Mouse (Mus musculus) MEL (cell line): ENCODE results near the gene Dnajc4. TPM values are rescaled to one million over a fixed set of nuclear protein-coding genes. Genes with fewer than 3 reads are reported as not detected.

ENCODE experiments used
- DNase-seq: peaks from one replicate; pipeline ENCODE4 v3.0.0; 2011; ENCODE audit warnings: low read depth, low spot score
- H3K27ac ChIP-seq: 2 replicates; pipeline ENCODE4 v1.5.1; 2012; ENCODE audit warnings: low read depth, mild to moderate bottlenecking, control low read depth, low read length, moderate library complexity; ENCODE audit not compliant: control insufficient read depth
- H3K27me3 ChIP-seq, 2 experiments: fragments of 150-350 bp in 1 of 2; sonication (generic) in 1 of 2; 2 replicates each; pipeline ENCODE4 v1.6.1; 2012; ENCODE audit warnings: low read length in 2 of 2, mild to moderate bottlenecking in 2 of 2, improper control_type of control experiment in 1 of 2, moderate library complexity in 1 of 2; ENCODE audit not compliant: insufficient read depth in 2 of 2, control insufficient read depth in 1 of 2
- H3K36me3 ChIP-seq, 2 experiments: 2 replicates each; pipeline ENCODE4 v1.6.1; 2012 to 2014; ENCODE audit warnings: low read length in 2 of 2, improper control_type of control experiment in 1 of 2, inconsistent platforms in 1 of 2, mild to moderate bottlenecking in 1 of 2; ENCODE audit not compliant: insufficient read depth in 2 of 2, control insufficient read depth in 1 of 2
- H3K4me1 ChIP-seq, 2 experiments: fragments of 150-350 bp in 1 of 2; sonication (generic) in 1 of 2; 2 replicates each; pipeline ENCODE4 v1.6.1; 2012; ENCODE audit warnings: low read length in 2 of 2, improper control_type of control experiment in 1 of 2, mild to moderate bottlenecking in 1 of 2; ENCODE audit not compliant: insufficient read depth in 2 of 2, control insufficient read depth in 1 of 2
- H3K4me3 ChIP-seq, 2 experiments: fragments of 150-350 bp in 1 of 2; sonication (generic) in 1 of 2; 2 replicates each; pipeline ENCODE4 v1.5.1; 2012; ENCODE audit warnings: low read depth in 2 of 2, low read length in 2 of 2, mild to moderate bottlenecking in 2 of 2, moderate library complexity in 2 of 2, control low read depth in 1 of 2, improper control_type of control experiment in 1 of 2; ENCODE audit not compliant: control insufficient read depth in 1 of 2, insufficient read depth in 1 of 2
- H3K79me2 ChIP-seq: 2 replicates; pipeline ENCODE4 v1.6.1; 2012; ENCODE audit warnings: mild to moderate bottlenecking, low read length, moderate library complexity; ENCODE audit not compliant: control insufficient read depth, poor library complexity, insufficient read depth
- H3K9ac ChIP-seq: 2 replicates; pipeline ENCODE4 v1.6.1; 2012; ENCODE audit warnings: low read depth, mild to moderate bottlenecking, control low read depth, low read length, moderate library complexity; ENCODE audit not compliant: control insufficient read depth, poor library complexity, severe bottlenecking
- H3K9me3 ChIP-seq: fragments of 150-350 bp; sonication (generic); replicated peaks from 2 replicates; pipeline ENCODE4 v1.6.1; 2012; ENCODE audit warnings: mild to moderate bottlenecking, low read length, improper control_type of control experiment, moderate library complexity; ENCODE audit not compliant: insufficient read depth
- CHD1 ChIP-seq: IDR thresholded peaks from 2 replicates; pipeline ENCODE4 v1.6.1; 2012; ENCODE audit warnings: low read depth, mild to moderate bottlenecking, inconsistent platforms, low read length, improper control_type of control experiment
- CHD2 ChIP-seq: IDR thresholded peaks from 2 replicates; pipeline ENCODE4 v1.6.1; 2011; ENCODE audit warnings: low read length, improper control_type of control experiment
- CTCF ChIP-seq, 3 experiments: IDR thresholded peaks in 2 of 3; conservative IDR thresholded peaks in 1 of 3; 2 replicates each; pipeline ENCODE4 v1.5.1; 2011 to 2012; ENCODE audit warnings: low read length in 3 of 3, low read depth in 2 of 3, mild to moderate bottlenecking in 2 of 3, improper control_type of control experiment in 1 of 3, inconsistent platforms in 1 of 3, mixed read lengths in 1 of 3, moderate library complexity in 1 of 3; ENCODE audit not compliant: control insufficient read depth in 1 of 3, insufficient read depth in 1 of 3, poor library complexity in 1 of 3, severe bottlenecking in 1 of 3
- ETS1 ChIP-seq: IDR thresholded peaks from 2 replicates; pipeline ENCODE4 v1.6.1; 2012; ENCODE audit warnings: low read depth, mild to moderate bottlenecking, inconsistent platforms, low read length, improper control_type of control experiment, moderate library complexity
- HCFC1 ChIP-seq: IDR thresholded peaks from 2 replicates; pipeline ENCODE4 v1.6.1; 2012; ENCODE audit warnings: low read depth, mild to moderate bottlenecking, inconsistent platforms, low read length, improper control_type of control experiment, moderate library complexity
- KAT2A ChIP-seq: conservative IDR thresholded peaks from 2 replicates; pipeline ENCODE4 v1.6.1; 2012; ENCODE audit warnings: low read depth, low read length, improper control_type of control experiment, inconsistent platforms
- MAFK ChIP-seq: IDR thresholded peaks from 2 replicates; pipeline ENCODE4 v1.6.1; 2011; ENCODE audit warnings: low read depth, mild to moderate bottlenecking, low read length, improper control_type of control experiment, borderline replicate concordance
- MAX ChIP-seq: IDR thresholded peaks from 2 replicates; pipeline ENCODE4 v1.6.1; 2011; ENCODE audit warnings: low read length, improper control_type of control experiment
- MAZ ChIP-seq: IDR thresholded peaks from 2 replicates; pipeline ENCODE4 v1.6.1; 2012; ENCODE audit warnings: low read depth, mild to moderate bottlenecking, inconsistent platforms, low read length, improper control_type of control experiment
- MEF2A ChIP-seq: IDR thresholded peaks from 2 replicates; pipeline ENCODE4 v1.6.1; 2014; ENCODE audit warnings: low read depth, mild to moderate bottlenecking, inconsistent platforms, low read length, improper control_type of control experiment; ENCODE audit not compliant: poor library complexity, insufficient replicate concordance, severe bottlenecking; ENCODE audit errors: extremely low read depth
- MXI1 ChIP-seq: IDR thresholded peaks from 2 replicates; pipeline ENCODE4 v1.6.1; 2011; ENCODE audit warnings: mild to moderate bottlenecking, low read depth, low read length, improper control_type of control experiment
- MYC ChIP-seq: IDR thresholded peaks from 2 replicates; pipeline ENCODE4 v1.6.1; 2011; ENCODE audit warnings: low read depth, mild to moderate bottlenecking, low read length, improper control_type of control experiment, moderate library complexity
- NELFE ChIP-seq: IDR thresholded peaks from 2 replicates; pipeline ENCODE4 v1.6.1; 2011; ENCODE audit warnings: low read depth, low read length, improper control_type of control experiment
- NRF1 ChIP-seq: IDR thresholded peaks from 2 replicates; pipeline ENCODE4 v1.6.1; 2014; ENCODE audit warnings: low read depth, mild to moderate bottlenecking, inconsistent platforms, low read length, improper control_type of control experiment, moderate library complexity; ENCODE audit not compliant: poor library complexity, insufficient read depth, severe bottlenecking
- POLR2A ChIP-seq, 2 experiments: IDR thresholded peaks; 2 replicates each; pipeline ENCODE4 v1.6.1; 2011 to 2012; ENCODE audit warnings: low read length in 2 of 2, mild to moderate bottlenecking in 2 of 2, control low read depth in 1 of 2, improper control_type of control experiment in 1 of 2, low read depth in 1 of 2, moderate library complexity in 1 of 2; ENCODE audit not compliant: control insufficient read depth in 1 of 2, insufficient read depth in 1 of 2, poor library complexity in 1 of 2
- RCOR1 ChIP-seq: IDR thresholded peaks from 2 replicates; pipeline ENCODE4 v1.6.1; 2012; ENCODE audit warnings: low read depth, mild to moderate bottlenecking, inconsistent platforms, low read length, improper control_type of control experiment
- SIN3A ChIP-seq: IDR thresholded peaks from 2 replicates; pipeline ENCODE4 v1.6.1; 2012; ENCODE audit warnings: low read length, improper control_type of control experiment, inconsistent platforms
- TBP ChIP-seq: IDR thresholded peaks from 2 replicates; pipeline ENCODE4 v1.8.0; 2011; ENCODE audit warnings: low read depth, low read length, improper control_type of control experiment
- USF2 ChIP-seq, 2 experiments: IDR thresholded peaks; 2 replicates each; pipeline ENCODE4 v1.6.1; 2011 to 2012; ENCODE audit warnings: improper control_type of control experiment in 2 of 2, low read length in 2 of 2, borderline replicate concordance in 1 of 2, inconsistent platforms in 1 of 2, low read depth in 1 of 2, mild to moderate bottlenecking in 1 of 2; ENCODE audit not compliant: insufficient read depth in 1 of 2
- ZC3H11A ChIP-seq: IDR thresholded peaks from 2 replicates; pipeline ENCODE4 v1.6.1; 2012; ENCODE audit warnings: low read depth, mild to moderate bottlenecking, inconsistent platforms, low read length, improper control_type of control experiment
- ZKSCAN1 ChIP-seq: IDR thresholded peaks from 2 replicates; pipeline ENCODE4 v1.6.1; 2012; ENCODE audit warnings: low read depth, mild to moderate bottlenecking, inconsistent platforms, low read length, improper control_type of control experiment, moderate library complexity
- ZMIZ1 ChIP-seq: IDR thresholded peaks from 2 replicates; pipeline ENCODE4 v1.6.1; 2012; ENCODE audit warnings: low read depth, mild to moderate bottlenecking, inconsistent platforms, low read length, improper control_type of control experiment, moderate library complexity
- polyA plus RNA-seq, 2 experiments: library from polyadenylated mRNA; stranded (reverse) in 1 of 2; unstranded in 1 of 2; fragments of >175 nt in 1 of 2; fragments of >200 nt in 1 of 2; gene quantifications; 2 replicates each; pipeline versions ENCODE4 v1.2.1 to v1.2.4; 2012; ENCODE audit warnings: low replicate concordance in 2 of 2, low read depth in 1 of 2; ENCODE audit not compliant: insufficient read length in 2 of 2, insufficient read depth in 1 of 2, missing spikeins in 1 of 2
- total RNA-seq: library from RNA; depleted of rRNA; stranded (reverse); fragments of 300-350 nt; gene quantifications from 2 replicates; pipeline ENCODE4 v1.2.3, GENCODE M21; 2012

The Dnajc4 gene
- total and polyA plus RNA-seq, 3 experiments, result 4.2 to 12.9 TPM; not detected in 1

- DNase-seq, result no peak
- H3K4me3 ChIP-seq, result peak overlapping the region; percentile 58 to 61; a peak in 3 of 4 replicates
- TF ChIP-seq CHD1 (0 out of 2 replicates have a peak, but pooled peaks have one; percentile 61), USF2 (IDR thresholded peaks at IDR 0.05; ENCODE audit: borderline replicate concordance in 1 of 2, insufficient read depth in 1 of 2, low read depth in 1 of 2, low read length in 2 of 2) (no peak)
- H3K9ac ChIP-seq, result peak overlapping the region; percentile 85
- no peaks in the 10 kb centered on the region for H3K27me3 ChIP-seq
- H3K4me1 ChIP-seq, result peaks cover 0 to 20% of the 10 kb centered on the region in 2 experiments; a peak in 3 of 4 replicates
- H3K36me3 ChIP-seq, result peaks cover 5 to 23% of the 10 kb centered on the region in 2 experiments
- H3K27ac ChIP-seq, result peak overlapping the region; percentile 91
- H3K79me2 ChIP-seq, result peaks cover 37% of the 10 kb centered on the region
- no peaks in the 10 kb centered on the region for H3K9me3 ChIP-seq
Observed at GRCm38 (mm10) chr19:7041171-7041570, 48.8 kb upstream of the Dnajc4 start.

GRCm38 (mm10) chr19:7040637-7041130 lies 48.3 kb upstream of the Dnajc4 start:
- H3K79me2 ChIP-seq, result peaks cover 39% of the 10 kb centered on the region
- peak overlapping the region; percentile 58 to 61 for H3K4me3 ChIP-seq
- H3K4me1 ChIP-seq, result peaks cover 0 to 20% of the 10 kb centered on the region in 2 experiments; a peak in 3 of 4 replicates
- no peaks in the 10 kb centered on the region for H3K9me3 ChIP-seq
- peak overlapping the region; percentile 85 for H3K9ac ChIP-seq
- no peaks in the 10 kb centered on the region for H3K27me3 ChIP-seq
- peaks cover 5 to 23% of the 10 kb centered on the region in 2 experiments for H3K36me3 ChIP-seq
- TF ChIP-seq MAFK (no peak), POLR2A (IDR thresholded peaks at IDR 0.05; ENCODE audit: control insufficient read depth in 1 of 2, insufficient read depth in 1 of 2, low read depth in 1 of 2, low read length in 2 of 2, poor library complexity in 1 of 2) (peak; percentile 36 to 54), MAX (0 out of 2 replicates have a peak, but pooled peaks have one; percentile 27), SIN3A (peak; percentile 39), ETS1 (0 out of 2 replicates have a peak, but pooled peaks have one; percentile 11), RCOR1 (no peak)
- peak overlapping the region; percentile 91 for H3K27ac ChIP-seq
- DNase-seq, result peak; percentile 76

- peak within 1 kb of the TSS; percentile 97 for H3K9ac ChIP-seq
- peak; percentile 52 for TF ChIP-seq KAT2A
- no peak for TF ChIP-seq ZKSCAN1
- TF ChIP-seq SIN3A, result peak; percentile 3; the same call in 1 of the 2 replicates
- TF ChIP-seq MYC, result 0 out of 2 replicates have a peak, but pooled peaks have one; percentile 42
- 0 out of 2 replicates have a peak, but pooled peaks have one; percentile 16 for TF ChIP-seq NRF1
- TF ChIP-seq POLR2A (IDR thresholded peaks at IDR 0.05; ENCODE audit: control insufficient read depth in 1 of 2, insufficient read depth in 1 of 2, low read depth in 1 of 2, low read length in 2 of 2, poor library complexity in 1 of 2), result peak; percentile 76 to 96
- peak; percentile 75 for TF ChIP-seq MXI1
- peak; percentile 77 for TF ChIP-seq HCFC1
- peak; percentile 71 for TF ChIP-seq TBP
- TF ChIP-seq ZMIZ1, result peak; percentile 82
- TF ChIP-seq MEF2A, result no peak
- no peak for TF ChIP-seq ZC3H11A
- TF ChIP-seq CHD2, result peak; percentile 92
- no peak for TF ChIP-seq CHD1
- peak; percentile 15; the same call in 1 of the 2 replicates for TF ChIP-seq MAX
- peak; percentile 83 for TF ChIP-seq NELFE
- peak in 2 of 3 experiments; percentile 27 to 35; a peak in 5 of 6 replicates for TF ChIP-seq CTCF (IDR thresholded peaks at IDR 0.05 in 2 of 3, conservative IDR thresholded peaks at IDR 0.05 in 1 of 3; ENCODE audit: control insufficient read depth in 1 of 3, insufficient read depth in 1 of 3, low read depth in 2 of 3, low read length in 3 of 3, poor library complexity in 1 of 3, severe bottlenecking in 1 of 3)
- TF ChIP-seq MAZ, result no peak
Observed at GRCm38 (mm10) chr19:7039841-7040636, 47.7 kb upstream of the Dnajc4 start, which contains the start of gene Stip1. Gene Stip1, minus strand, starts transcription at chr19:7039967.

More at GRCm38 (mm10) chr19:7039841-7040636, 47.7 kb upstream of the Dnajc4 start, which contains the start of gene Stip1:
- peaks cover 5 to 23% of the 10 kb centered on the region in 2 experiments for H3K36me3 ChIP-seq
- H3K4me1 ChIP-seq, result peaks cover 0 to 20% of the 10 kb centered on the region in 2 experiments; a peak in 3 of 4 replicates
- H3K27me3 ChIP-seq, result no peaks in the 10 kb centered on the region
- no peaks in the 10 kb centered on the region for H3K9me3 ChIP-seq
- peak; percentile 100 for DNase-seq
- peaks cover 43% of the 10 kb centered on the region for H3K79me2 ChIP-seq
- H3K27ac ChIP-seq, result peak within 1 kb of the TSS; percentile 91
- H3K4me3 ChIP-seq, result peak within 1 kb of the TSS; percentile 85 to 90
